Mouse (Mus musculus) kidney, postnatal 0 days (tissue): ENCODE measurements at regions not wholly inside any gene's neighbourhood (a gene's known extent, or its start where the extent isn't known, plus 50 kb on each side); places are given as distances from the start of the nearest gene placed in this dataset.

Experiments
- ATAC-seq: fragments of 200-750 bp; cut with Nextera tagmentation; replicated peaks from 2 replicates; pipeline ENCODE4 v1.8.0; 2017; ENCODE audit warnings: low read depth, moderate number of reproducible peaks, moderate TSS enrichment, moderate library complexity; ENCODE audit not compliant: low FRiP score
- DNase-seq: peaks from one replicate; pipeline ENCODE4 v3.0.0-alpha.2; 2016; ENCODE audit warnings: low spot score
- H3K27ac ChIP-seq: fragments of 300-500 bp; sonication (generic); 2 replicates; pipeline ENCODE4 v1.5.1; 2014; ENCODE audit warnings: mild to moderate bottlenecking
- H3K27me3 ChIP-seq: fragments of 300-500 bp; sonication (generic); 2 replicates; pipeline ENCODE4 v1.6.1; 2014; ENCODE audit warnings: low read length, mixed read lengths; ENCODE audit not compliant: insufficient read depth
- H3K36me3 ChIP-seq: fragments of 300-500 bp; sonication (generic); 2 replicates; pipeline ENCODE4 v1.6.1; 2014; ENCODE audit warnings: low read length, mixed read lengths; ENCODE audit not compliant: insufficient read depth
- H3K4me1 ChIP-seq: fragments of 300-500 bp; sonication (generic); replicated peaks from 2 replicates; pipeline ENCODE4 v1.6.1; 2014; ENCODE audit warnings: antibody characterized with exemption, low read length, mixed read lengths; ENCODE audit not compliant: insufficient read depth
- H3K4me2 ChIP-seq: fragments of 300-500 bp; sonication (generic); 2 replicates; pipeline ENCODE4 v1.6.1; 2014; ENCODE audit warnings: mild to moderate bottlenecking, low read length, moderate library complexity, mixed read lengths
- H3K4me3 ChIP-seq: fragments of 300-500 bp; sonication (generic); replicated peaks from 2 replicates; pipeline ENCODE4 v1.5.1; 2014; ENCODE audit warnings: low read depth, low read length
- H3K9ac ChIP-seq: fragments of 300-500 bp; sonication (generic); 2 replicates; pipeline ENCODE4 v1.6.1; 2014; ENCODE audit warnings: low read depth, low read length
- H3K9me3 ChIP-seq: fragments of 300-500 bp; sonication (generic); replicated peaks from 2 replicates; pipeline ENCODE4 v1.6.1; 2016; ENCODE audit warnings: low read length, inconsistent platforms, mixed read lengths
- CTCF ChIP-seq: IDR thresholded peaks from 2 replicates; pipeline ENCODE4 v1.5.1; 2016; ENCODE audit warnings: antibody characterized with exemption, low read depth, mild to moderate bottlenecking, moderate library complexity
- WGBS: fragments of 180-500 bp; shearing (Covaris S2); extraction: QIAGEN DNeasy Blood & Tissue Kit; methylation state at CpG from one replicate; pipeline ENCODE4 v1.1.7; 2014; 5-methylcytosine and 5-hydroxymethylcytosine counted together

DNA sequence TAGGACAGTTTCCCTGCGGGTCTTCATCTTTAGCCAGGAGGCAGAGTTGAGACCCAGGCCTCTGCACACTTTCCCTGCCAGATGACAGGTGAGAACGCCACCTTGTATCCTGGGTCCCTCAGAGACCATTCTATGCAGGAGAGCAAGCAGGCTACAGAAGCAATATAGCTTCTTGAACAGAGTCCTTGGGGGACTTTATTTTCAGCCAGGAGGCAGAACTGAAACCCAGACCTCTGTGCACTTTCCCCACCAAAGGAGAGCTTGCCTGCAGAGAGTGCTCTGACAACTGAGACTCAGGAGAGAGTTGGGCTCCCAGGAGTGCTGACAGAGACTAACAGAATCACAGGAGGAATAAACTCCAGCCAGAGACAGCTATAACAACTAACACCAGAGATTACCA, 185.5 kb downstream of the Olfr693 start:
- Histone ChIP-seq H3K4me2 (no peak overlapping the region), H3K4me1 (no peaks in the 10 kb centered on the region), H3K36me3 (no peaks in the 10 kb centered on the region), H3K27me3 (no peaks in the 10 kb centered on the region), H3K27ac (no peak overlapping the region), H3K9me3 (no peaks in the 10 kb centered on the region), H3K9ac (no peak overlapping the region), H3K4me3 (no peak overlapping the region)
- no peak for TF ChIP-seq CTCF
- no peak for ATAC-seq
- WGBS: 77% methylated on average over 2 of the region's 2 CpGs
- DNase-seq: no peak
